Mouse (Mus musculus) c-Kit-positive CD71-positive TER-119-positive erythroid progenitor cells, embryonic 14.5 days (primary cell): ENCODE data around the gene Sec13.
"Not testable (repeated sequence)": the region's sequence is repeated elsewhere in the genome, so short reads cannot be mapped to it uniquely, and the experiment has no call there.

Source experiments
- DNase-seq: peaks from one replicate; pipeline ENCODE4 v3.0.0-alpha.2; 2013; ENCODE audit warnings: low spot score

The Sec13 gene

DNA sequence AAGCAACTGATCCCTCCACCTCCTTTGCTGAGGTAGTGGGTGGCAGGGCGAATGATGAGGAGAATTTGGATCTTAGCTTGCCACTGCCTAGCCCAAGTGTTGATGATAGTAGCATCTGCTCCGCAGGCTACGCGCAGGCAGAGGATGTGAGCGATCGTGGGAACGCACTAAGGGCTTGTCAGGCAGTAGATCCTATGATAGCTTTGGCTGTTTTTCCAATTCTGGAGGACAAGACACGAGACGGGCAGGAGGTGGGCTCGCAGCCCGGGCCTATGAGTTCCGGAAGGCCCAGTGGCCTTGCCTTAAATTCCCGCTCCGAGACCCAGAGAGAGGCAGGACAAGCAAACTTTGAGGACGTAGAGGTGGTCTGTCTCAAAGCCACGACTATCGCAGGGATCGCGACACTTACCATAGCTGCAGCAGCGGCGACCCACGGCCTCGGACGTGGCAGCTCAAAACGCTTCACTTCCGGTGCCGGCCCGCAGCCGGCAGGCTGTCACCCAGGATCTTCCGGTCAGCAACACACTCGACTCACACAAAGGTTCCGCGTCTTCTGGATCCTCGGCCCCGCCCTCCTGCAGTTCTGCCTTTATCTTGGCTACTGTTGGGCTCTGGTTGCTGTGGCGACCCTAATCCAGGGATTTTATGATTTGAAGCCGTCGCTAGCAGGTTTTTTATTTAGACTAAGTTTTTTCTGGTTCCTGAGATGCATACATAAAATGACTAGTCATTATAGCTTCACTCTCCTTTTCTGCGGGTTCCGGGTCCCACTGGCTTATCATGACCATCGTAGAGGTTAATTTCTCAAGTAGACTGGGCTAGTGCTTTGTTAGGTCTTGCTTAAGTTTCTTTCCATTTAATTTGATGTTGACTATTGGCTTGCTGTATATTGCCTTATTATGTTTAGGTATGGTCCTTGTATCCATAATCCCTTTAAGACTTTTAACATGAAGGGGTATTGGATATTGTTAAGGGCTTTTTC lies at the start of gene Sec13:
Gene Sec13, minus strand, starts transcription at position 508 of the 982 bp plus-strand sequence.
- DNase-seq, result peak; percentile 84

DNA sequence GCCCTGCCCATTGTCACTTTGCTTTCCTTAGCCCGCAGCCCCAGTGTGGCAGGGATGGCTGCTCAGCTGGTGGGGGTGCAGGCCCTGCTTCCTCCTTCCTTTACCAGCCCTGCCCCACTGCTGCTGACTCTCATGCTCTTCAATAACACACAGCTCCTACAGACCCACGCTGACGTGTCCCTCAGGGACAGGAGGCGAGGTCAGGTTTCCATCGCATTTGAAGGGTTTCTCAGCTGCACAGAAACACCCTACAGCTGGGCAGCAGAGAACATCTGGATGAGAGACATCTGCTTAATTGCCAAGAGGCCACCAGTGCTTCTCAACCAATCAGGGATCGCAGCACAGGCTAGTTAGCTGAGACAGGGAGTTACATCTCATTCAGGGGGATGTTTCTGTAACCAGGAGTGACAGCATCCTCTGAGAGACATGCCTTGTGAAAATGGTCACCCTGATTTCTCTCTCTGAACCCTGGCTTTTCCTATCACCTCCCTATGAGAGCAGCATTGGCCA lies 47.0 kb upstream of the Sec13 start:
- no peak for DNase-seq

GRCm38 (mm10) chr6:113785658-113786057 lies 45.1 kb upstream of the Sec13 start:
- no peak for DNase-seq

- DNase-seq, result no peak
Observed at GRCm38 (mm10) chr6:113778229-113778753, 37.7 kb upstream of the Sec13 start.

- no peak for DNase-seq
Observed at GRCm38 (mm10) chr6:113768804-113769203, 28.3 kb upstream of the Sec13 start.

DNA sequence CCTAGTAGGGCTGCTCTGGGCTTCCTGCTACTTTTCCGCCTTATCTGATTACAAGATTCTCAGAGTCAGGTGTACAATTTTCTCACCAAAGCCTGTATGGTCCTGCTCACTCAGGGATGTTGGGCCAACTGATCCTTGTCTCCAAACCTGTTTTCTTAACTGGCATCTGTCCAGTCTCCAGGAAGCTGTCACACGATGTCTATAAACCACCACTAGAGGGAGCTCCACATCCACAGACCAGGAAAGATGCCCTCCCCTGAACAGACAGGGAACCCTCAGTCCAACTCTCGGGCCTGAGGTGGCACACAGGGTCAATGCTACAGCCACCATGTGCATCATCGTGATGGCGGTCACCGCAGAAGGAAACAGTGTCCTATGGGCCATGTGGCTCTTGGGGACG lies 21.1 kb upstream of the Sec13 start:
- peak; percentile 62 for DNase-seq

DNA sequence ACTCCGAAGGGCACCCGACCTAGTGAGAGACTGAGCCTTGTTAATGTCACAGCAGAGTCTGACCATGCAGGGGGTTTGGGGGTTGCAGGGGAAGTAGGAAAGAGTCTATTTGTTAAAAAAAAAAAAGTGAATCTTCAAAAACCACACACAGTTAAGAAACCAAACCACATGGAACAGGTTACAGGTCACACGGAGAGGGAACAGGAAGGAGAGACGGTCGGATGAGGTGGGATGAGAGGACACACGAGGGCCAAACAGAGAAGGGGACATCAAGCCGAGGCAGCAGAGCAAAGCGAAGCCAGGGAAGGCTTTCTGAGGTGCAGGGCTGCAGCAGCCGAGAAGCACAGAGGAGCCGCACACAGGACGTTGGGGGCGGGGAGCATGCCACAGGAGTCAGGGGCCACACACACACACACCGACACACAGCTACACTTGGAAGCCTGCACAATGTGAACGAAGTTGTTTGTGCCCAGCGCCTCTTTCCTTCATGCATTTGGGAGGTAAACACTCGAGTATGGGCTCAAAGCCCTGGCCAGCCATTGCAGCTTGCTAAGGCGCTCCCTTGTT lies 8.7 kb upstream of the Sec13 start:
- no peak for DNase-seq

DNA sequence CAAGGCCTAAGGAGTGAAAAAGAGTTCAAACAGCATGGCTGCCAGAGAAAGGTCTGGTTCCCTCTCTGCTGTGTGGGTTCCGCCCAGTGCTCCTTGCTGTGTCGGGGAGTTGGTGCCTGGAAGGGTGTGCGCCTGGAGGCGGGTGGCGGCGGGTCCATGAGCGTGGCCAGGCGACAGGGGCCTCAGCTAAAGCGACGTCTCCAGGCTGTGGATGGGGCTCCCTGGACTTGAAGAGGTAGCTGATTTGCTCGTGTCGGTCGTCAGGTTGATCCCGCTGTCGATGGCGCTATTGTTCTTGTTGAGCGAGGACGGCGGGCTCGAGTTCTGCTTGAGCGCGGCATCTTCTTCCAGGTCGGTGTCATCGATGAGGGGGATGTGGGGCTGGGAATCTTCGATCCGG lies 7.8 kb upstream of the Sec13 start:
- no peak for DNase-seq

DNA sequence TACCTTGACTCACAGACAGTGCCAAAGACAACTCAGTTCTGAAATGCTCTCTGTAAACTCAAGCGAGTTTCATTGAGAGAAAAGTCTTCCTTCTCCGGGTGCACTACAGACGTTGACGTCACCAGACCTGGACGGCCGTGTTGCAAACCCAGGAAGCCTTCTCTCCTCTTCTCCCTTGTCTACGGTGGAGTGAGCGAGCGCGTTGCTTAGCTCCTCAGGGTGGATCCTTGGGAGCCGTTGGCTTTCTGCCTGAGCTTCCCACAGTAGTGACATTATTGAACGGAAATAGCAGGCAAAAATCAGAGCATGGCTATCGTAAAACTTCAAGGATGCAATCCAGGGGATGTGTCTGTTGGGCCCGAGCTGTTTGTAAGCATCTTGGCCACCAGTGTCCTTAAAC lies 6.7 kb upstream of the Sec13 start:
- no peak for DNase-seq

DNA sequence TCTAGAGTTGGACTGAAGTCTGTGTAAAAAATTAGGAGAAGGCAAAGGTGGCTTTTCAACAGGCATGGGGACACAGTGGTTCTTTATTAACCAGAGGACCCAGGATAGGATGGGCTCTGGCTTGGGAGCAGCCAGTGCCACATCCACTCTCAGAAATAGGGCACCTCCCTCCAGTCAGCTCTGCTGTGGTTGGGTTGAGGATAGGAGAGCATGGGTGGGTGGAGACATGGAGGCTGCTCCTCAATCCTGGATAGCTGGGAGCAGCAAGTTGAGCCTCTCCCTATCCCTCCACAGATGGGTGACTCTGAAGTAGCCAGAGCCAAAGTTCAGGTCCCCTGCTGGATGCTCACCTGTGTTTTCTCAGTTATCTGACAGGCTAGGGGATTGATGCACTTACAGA lies 4.6 kb upstream of the Sec13 start:
- no peak for DNase-seq

- no peak for DNase-seq
Observed at GRCm38 (mm10) chr6:113743111-113743510, 2.6 kb upstream of the Sec13 start.

- DNase-seq, result no peak
Observed at GRCm38 (mm10) chr6:113742321-113742720, 1.8 kb upstream of the Sec13 start.

DNA sequence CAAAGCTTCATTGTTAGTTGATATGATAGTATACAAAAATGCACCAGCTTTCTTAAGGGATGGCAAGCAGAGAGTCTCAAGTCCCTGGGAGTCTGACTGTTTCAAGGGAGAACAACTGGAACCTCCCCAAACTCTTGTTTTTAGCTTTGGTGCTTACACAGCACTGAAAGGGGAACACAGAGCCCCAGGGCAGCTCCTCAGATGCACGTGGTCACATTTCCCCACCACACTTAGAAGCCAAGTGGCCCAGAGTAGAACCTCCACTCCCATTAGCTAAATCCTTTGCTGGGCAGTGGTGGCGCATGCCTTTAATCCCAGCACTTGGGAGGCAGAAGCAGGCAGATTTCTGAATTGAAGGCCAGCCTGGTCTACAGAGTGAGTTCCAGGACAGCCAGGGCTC lies 882 bp upstream of the Sec13 start:
- DNase-seq, result no peak

DNA sequence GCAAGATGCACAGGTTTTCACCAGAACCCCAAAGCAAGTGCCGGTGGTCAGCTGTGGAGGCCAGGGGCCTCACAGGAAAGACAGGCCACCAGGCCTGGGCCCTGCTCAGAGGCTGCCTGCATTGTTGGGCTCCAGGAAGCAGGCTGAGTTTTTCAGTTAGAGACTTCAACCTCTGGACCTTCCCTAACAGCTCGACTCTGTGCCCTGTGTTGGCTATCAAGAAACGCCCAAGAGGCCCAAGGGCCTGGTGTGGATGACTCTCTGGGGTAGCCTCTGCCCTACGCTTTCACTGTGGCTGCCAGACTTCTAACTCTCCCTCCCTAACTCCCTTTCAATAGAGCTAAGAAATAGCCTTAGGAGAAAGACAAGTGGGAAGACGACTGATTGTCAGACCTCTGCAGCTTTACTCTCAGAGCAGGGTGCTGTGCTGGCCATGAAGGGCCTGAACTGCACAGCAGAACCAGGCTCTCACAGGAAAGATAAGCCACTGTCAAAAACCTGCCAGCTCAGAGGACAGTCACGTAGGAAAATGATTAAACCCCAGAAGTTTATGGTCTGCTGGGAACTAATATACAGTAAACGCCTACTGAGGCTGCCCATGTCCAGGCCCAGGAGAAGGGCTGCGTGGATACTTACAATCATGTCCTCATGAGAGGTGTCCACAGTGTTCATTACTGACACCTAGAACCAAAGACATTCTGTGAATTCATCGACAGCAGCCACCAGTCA lies 3.1 kb downstream of the Sec13 start:
- no peak for DNase-seq

GRCm38 (mm10) chr6:113731296-113731695 lies 9.2 kb downstream of the Sec13 start:
- no peak for DNase-seq

DNA sequence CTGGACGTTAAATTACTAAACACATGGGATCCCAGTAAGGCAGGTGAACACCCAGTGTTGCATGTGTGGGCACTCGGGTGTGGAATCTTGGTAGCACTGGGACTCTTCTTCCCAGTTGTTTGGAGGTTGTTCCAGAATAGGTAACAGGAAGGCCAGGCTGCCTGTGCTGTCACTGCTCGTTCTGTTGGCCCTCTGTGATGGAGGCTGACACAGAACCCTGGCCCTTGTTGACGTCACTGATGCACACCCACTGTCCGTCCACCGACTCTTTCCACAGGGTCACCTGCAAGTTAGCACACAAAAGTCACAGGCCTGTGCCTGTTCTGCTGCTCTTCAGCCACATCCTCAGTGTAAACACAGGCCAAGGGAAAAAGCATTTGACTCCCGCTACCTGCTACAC lies 12.4 kb downstream of the Sec13 start:
- DNase-seq, result no peak

DNA sequence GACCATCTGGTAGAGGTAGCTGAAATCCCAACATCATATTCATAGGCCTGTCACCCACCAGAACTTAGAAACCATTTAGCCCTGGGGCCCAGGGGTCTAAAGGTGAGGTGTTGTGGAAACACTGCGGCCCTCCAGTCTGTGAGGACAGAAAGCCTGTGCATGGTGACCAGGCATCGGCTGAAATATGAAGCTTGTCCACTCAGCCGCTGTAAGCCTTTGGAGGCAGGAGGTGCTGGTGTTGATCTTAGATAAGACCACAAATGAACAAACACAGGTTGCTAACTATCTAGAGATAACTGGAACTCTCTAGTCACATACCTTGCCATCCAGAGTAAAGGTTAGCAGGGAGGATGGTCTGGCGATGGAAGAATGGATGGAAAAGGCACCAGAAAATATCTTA lies 19.5 kb downstream of the Sec13 start:
- no peak for DNase-seq

- no peak for DNase-seq
Observed at GRCm38 (mm10) chr6:113719878-113720277, 20.7 kb downstream of the Sec13 start, which contains the start of gene Ghrl. TSS of gene Ghrl (minus strand) at chr6:113719880.

GRCm38 (mm10) chr6:113717541-113717940 lies 23.0 kb downstream of the Sec13 start:
- no peak for DNase-seq

DNA sequence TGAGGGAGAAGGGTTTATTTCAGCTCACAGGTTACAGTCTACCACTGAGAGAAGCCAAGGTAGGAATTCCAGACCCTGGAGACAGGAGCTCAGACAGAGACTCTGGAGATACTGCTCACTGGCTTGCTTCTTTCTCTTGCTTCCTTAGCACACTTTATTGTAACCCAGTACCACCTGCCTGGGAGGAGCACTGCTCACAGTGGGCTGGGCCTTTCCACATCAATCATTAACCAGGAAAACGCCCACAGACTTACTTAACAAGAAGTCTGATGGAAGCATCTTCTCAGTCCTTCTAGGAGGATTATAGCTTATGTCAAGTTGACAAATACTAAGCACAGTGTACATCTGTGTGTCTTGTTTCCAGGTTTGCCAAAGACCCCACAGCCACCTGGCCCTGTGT lies 25.7 kb downstream of the Sec13 start:
- no peak for DNase-seq

DNA sequence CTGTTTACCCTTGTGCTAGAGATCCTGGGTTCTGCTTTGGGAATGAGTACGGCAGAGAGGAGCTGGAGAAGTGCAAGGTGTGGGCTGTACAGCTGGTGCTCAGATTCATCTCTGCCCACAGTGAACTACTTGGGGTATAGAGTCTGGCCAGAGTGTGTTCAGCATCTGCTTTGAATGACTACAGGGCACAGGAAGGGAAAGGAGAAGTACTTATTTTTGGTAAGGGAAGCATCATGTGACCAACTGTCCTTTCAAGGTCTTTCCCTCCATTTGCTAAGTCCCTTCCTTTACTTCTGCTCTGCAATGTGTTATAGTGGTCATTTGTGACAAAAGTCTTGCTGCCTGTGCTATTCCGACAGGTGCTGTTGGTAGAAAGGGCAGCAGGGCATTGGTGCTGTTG lies 26.3 kb downstream of the Sec13 start:
- DNase-seq, result no peak

DNA sequence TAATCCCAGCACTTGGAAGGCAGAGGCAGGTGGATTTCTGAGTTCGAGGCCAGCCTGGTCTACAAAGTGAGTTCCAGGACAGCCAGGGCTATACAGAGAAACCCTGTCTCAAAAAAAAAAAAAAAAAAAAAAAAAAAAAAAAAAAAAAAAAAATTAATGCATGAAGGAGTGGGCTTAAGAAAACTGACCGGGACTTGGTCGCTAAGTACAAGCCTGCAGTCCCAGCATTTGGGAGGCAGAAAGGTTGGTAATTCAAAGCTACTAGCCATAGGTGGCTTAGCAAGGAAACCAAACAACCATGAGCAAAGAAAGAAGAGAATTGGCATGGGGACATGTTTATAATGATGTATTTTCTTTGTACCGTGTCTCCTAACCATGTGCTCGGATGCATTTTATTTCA lies 27.2 kb downstream of the Sec13 start:
- not testable (repeated sequence) for DNase-seq
